Mouse (Mus musculus) B cell, adult 2 months (primary cell): ENCODE results near the gene C2cd6.

Experiments
- DNase-seq, 2 experiments: peaks; one replicate each; pipeline ENCODE4 v3.0.0; 2022

Gene C2cd6

GRCm38 (mm10) chr1:59094705-59095104 lies at the start of gene C2cd6:
C2cd6 (minus strand) TSS chr1:59094900.
- no peak for DNase-seq

DNA sequence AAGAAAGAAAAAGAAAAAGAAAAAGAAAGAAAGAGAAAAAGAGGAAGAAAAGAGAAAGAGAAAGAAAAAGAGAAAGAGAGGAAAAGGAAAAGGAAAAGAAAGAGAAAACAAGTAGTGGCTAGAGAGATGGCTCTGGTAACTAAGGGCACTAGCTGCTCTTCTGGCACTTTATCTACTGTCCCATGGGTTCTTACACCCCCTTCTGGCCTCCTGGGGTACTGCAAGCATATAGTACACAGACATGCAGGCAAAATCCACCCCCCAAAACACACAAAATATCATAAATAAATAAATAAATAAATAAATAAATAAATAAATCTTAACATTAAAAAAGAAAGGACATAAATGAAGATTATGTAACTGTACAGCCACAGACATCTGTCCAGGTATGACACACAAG lies 48.1 kb upstream of the C2cd6 start:
- peak; percentile 86 to 89 for DNase-seq

DNA sequence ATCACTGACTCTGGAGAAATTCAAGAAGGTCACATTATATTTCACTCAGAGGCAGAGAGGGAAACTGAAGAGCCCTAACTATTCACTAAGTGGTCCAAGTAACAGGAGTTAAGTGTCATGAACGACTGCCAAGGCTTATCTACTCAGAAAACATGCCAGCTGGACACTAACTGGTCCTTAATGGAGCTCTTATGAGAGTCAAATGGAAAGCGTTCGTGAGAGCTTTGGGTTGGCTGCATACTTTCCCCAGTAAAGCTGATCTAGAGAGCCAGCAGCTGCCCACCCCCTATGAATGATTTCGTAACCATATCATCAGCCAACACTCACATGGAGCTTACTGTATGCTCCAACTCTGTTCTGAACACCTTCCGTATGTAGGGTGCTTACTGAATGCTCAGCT lies 39.7 kb upstream of the C2cd6 start:
- DNase-seq = no peak

- no peak for DNase-seq
Observed at GRCm38 (mm10) chr1:59128879-59129278, 34.2 kb upstream of the C2cd6 start.

GRCm38 (mm10) chr1:59125558-59125957 lies 30.9 kb upstream of the C2cd6 start:
- DNase-seq = no peak

DNA sequence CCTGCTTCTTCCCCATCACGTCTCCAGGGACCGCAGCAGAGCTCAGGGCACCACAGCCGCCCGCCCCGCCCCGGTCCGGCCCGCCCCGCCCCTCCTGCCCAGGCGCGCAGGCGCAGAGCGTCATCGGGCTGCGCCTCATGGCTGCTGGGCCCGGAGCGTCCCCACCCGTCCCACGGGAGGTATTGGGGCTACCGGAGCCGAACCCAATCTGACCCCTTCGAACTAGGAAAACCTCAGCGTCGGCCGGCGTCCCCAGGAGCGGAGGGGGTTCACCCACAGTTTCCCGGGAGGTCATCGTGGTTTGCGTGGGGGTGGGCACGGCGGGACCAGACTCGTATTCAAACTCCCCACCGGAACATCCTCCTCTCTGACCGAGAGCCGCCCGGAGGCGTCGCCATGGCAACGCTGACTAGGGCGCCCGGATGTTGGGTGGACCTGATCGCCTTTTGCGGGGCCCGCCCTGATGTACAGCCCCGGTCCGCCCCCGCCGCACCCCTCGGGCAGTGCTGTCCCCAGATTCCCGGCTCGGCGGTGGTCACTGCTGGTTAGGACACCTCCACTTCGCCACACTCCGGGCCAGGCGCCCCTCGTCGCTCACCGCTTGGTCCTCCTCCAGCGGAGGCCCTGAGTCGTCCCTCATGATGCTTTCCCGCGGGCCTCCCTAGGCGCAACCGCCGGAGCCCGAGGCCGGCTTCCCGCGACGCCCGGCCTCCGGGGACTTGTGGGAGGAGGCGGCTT lies 25.2 kb upstream of the C2cd6 start, which contains the start of gene Tmem237:
Gene Tmem237, minus strand, starts transcription at position 689 of the 738 bp plus-strand sequence.
- DNase-seq = peak; percentile 88 to 90

GRCm38 (mm10) chr1:59110524-59110923 lies 15.8 kb upstream of the C2cd6 start:
- no peak for DNase-seq

GRCm38 (mm10) chr1:59102071-59102470 lies 7.4 kb upstream of the C2cd6 start:
- DNase-seq = no peak

DNA sequence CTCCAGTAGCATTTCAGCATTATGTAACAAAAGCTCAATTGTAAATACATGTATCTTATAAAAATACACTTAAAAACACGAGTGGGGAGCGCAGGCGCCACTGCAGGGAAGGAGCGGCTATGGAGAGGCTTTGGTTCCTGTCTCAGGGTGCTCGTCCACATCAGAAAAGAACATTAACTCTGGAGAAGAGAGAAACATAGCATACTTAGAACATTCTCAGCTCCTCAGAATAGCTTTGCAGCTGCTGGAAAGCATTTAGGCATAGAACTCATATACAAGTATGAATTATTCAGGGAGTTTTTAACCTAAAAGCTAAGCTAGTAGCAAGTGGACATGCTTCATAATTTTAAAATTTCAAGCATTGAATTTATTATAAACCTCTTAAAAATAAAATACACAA lies 6.3 kb upstream of the C2cd6 start:
- no peak for DNase-seq

DNA sequence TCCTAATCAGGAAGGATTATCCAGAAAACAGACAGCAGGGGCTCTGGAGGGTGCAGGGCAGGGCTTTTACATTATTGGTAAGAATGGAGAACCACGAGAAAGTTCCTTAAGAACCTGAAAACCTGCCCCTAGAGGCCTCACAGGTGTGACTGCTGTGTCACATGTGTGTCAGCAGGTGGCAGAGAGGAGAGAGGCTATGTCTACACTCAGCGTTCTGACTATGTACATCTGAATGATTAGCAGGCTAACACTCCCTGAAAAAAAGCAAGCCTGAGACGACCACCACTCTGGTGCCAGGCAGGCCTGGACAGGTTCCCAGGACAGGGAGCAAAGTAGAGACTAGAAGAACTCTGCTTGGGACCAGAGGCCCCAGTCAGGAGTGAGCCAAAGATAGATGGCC lies 23.8 kb downstream of the C2cd6 start:
- peak; percentile 19 to 24 for DNase-seq

DNA sequence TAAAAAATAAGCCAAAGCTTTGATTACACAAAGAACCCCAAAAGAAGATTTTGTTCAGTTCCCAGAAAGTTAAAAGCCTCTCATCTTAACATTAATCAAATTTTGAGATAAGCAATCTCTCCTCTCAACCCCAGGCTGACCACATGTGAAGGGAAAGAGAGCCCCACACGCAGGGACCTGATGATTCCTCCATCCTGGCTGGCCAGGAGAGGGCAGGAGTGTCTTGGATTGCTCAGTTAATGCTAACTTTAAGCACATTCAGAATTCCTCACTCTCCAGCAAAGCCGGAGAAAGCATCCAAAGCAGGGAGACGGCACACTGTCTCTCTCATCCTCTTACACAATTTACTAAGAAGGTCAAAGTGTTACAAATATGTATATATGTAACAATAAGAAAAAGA lies 26.7 kb downstream of the C2cd6 start:
- DNase-seq = no peak

DNA sequence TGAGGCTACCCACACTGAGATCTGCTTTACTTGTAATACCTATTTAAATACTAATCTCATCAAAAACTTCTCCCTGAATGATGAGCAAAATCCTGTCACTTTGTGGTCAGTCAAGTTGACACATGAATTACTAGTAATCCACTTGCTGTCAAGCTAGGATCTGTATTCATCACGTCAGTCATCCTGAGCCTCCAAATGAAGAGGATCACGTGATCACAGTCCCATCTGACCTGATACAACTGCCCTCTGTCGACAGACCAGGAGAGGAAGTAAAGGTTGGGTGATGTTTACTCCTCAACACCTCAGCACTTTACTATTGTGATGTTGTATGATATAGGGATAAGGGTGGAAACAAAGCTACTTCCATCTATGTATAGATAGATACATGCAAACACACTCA lies 31.0 kb downstream of the C2cd6 start:
- DNase-seq = no peak

DNA sequence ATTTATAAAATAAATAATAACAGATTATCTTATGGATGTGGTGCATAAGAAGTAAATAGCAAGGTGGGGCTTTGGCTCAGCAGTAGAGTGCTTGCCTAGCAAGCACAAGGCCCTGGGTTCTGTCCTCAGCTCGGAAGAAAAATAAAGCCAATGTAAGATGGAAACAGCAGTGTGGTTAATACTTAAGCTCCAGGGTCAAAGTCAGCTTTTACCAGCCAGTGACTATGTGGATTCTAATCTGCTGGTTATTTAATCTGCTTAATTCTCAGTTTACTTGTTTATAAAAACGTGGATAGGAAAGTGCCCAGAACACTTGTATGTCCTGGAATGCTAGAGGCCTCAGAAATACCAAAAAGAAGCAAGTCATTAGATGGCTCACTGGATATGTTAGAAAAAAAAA lies 37.7 kb downstream of the C2cd6 start:
- DNase-seq = no peak

GRCm38 (mm10) chr1:59051306-59051705 lies 43.4 kb downstream of the C2cd6 start:
- DNase-seq = no peak

GRCm38 (mm10) chr1:59037723-59038122 lies 57.0 kb downstream of the C2cd6 start:
- DNase-seq = no peak

GRCm38 (mm10) chr1:59021556-59021955 lies 73.1 kb downstream of the C2cd6 start:
- DNase-seq = no peak

DNA sequence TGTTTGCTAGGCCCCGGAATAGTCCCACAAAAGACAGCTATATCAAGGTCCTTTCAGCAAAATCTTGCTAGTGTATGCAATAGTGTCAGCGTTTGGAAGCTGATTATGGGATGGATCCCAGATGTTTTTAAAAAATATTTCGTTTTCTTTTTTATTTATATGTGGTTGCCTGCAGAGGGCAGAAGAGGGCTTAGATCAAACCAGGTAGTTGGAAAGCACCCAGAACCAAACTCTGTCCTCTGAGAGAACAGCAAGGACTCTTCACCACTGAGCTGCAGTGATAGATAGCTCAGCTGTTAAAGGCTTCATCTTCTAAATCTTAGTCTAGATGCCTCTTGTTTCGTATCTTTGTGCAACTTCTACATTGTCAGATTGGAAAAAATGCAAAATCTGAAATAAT lies 85.5 kb downstream of the C2cd6 start:
- peak; percentile 25 to 30 for DNase-seq
